Mouse (Mus musculus) CD4-positive helper T cell, adult 2 months (primary cell): ENCODE measurements around the gene Fam222a.

Experiments
- DNase-seq: peaks from one replicate; pipeline ENCODE4 v3.0.0-alpha.2; 2012; ENCODE audit warnings: low read depth, missing footprints, low spot score

Fam222a gene

DNA sequence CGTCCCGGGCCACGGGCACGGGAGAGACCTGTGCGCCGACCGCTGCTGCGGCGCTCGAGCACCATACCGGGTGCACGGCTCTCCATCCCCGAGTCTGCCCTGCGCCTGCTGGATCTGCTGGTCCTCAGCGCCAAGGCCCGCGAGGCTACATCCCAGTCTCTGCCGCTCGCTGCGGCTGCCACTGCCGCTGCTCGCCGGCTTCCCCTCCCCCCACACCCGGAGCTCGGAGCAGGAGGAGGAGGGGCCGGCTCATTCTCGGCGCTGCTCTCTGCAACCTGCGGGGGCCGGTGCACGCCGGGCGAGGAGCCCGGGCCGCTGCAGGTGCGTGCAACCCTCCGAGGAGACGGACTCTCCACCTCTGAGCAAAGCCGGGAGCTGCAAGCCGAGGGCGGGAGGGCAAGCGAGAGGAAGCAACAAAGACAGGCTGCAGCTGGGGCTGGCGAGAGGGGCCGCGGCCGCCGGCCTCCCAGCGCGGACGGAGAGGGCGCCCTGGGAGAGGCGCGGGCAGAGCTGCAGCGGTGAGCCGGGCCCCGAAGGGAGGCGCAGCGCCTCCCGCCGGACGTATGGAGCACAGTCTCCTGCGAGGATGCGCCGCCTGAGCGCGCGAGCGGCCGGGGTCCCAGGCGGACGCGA lies at the start of gene Fam222a:
Fam222a (plus strand) TSS at position 452 of the 633 bp plus-strand sequence.
- DNase-seq: peak; percentile 83

DNA sequence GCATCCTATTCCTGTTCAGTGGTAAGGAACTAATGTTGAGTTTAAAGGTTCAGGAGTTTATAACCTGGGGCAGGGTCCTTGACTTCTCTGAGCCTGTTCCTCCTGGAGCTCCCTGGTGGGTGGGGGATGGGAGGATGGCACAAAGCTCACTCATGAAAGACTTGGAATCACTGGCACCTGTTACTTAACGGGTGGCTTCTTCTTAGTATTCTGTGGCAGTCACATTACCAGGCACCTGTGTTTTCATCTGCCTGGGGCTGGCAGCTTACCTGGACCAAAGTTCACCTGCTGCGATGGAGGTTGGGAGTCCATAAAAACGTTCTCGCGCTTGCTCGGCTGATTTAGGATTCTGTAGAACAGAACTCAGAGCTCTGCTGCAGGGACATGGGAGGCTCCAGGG lies 39.5 kb upstream of the Fam222a start:
- DNase-seq: no peak

DNA sequence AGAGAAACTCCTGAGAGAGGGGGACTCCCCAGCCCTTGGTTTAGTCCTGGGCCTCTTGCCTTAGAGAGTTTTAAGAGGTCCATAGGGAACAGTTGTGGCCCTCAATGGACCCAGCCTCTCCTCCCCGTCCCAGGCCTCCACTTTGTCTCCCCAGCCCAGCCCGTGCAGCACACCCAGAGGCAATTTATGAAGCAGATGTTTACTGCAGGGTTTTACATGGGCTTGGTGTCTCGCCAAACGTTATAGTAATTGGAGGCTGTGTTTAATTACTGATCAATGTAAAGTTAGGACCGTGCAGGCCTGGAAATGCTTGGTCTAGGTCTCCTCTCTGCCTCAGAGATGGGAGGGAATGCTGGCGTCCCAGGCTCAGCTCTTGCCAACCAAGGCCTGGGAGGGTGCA lies 37.5 kb upstream of the Fam222a start:
- DNase-seq: no peak

DNA sequence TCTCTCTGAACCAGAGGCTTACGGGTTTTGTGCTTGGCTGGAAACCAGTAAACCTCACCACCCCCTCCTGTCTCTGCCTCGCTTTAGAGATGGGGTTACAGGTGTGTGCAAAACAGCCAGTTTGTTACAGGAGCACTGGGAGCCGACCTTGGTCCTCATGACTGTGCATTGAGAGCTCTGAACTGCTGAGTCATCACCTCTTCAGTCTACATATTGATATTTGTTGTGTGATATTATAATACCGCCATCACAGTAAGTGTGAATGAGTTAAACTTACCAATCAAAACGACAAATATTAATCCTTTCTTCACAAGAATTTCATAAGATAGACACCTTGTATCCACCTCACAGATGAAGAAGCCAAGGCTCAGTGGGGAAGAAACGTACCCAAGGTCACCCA lies 35.8 kb upstream of the Fam222a start:
- DNase-seq: no peak

DNA sequence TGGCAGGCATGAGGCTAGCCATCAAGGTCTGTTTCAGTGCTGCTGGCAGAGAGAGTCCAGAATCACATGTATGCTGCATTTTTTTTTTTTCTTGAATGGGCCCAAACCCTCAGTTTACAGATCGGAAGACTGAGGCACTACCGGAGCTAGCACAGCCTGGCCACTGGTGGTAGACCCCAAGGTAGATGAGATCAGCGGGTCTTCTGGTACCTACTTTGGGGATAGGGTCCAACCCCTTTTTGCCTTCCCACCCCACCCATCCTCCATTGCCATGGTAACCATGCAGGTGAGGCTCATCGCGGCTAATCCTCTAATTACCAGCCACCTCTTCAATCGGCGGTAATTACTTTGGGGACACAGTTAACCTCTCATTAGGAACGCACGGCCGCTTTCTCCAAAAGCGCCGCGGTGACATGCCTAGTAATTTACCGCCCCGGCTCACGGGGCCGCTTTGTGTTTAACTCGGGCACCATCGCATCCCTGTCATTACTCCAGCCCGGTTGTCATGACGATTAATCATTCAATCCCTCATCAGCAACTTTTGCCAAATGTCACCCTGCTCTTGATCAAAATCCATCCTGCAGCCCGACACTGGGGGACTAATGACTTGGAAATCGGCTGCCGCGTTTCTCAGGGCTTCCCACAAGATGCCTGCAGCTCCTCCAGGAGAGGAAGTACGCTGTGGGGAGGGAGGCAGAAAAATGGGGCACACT lies 30.4 kb upstream of the Fam222a start:
- DNase-seq: no peak

DNA sequence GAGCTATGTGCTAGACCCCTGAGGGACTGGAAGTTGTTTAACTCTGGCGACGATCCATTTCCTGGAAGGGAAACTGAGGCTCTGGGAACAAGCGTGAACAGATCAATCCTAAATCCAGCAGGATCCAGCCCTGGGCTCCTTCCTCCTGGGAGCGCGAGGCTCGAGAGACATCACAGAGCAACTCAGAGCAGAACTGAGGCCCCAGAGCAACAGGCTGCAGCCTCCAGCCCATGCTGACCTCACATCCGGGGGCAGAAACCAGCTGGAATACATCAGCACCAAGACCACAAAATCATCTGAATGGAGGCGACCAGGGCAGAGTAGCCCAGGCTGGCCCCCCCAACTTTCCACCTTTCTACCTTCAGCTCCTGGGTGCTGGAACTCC lies 29.8 kb upstream of the Fam222a start:
- no peak for DNase-seq

DNA sequence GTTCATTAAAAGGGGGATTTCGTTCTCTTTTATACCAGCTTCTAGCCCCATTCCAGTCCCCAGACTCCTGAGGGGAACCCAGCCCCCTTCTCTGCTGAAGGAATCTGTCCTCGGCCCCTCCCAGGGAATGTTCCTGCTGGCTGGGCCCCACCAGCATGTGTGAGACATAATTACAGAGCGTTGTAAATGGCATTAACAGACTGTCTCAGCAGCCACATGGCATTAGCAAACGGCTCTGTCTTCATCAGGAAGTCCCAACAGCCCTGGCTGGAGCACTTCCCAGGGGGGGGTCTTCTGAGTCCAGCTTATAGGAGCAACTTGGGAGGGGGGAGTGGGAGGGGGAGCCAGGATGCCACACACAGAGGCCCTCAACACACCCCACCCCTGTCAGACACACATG lies 29.1 kb upstream of the Fam222a start:
- no peak for DNase-seq

DNA sequence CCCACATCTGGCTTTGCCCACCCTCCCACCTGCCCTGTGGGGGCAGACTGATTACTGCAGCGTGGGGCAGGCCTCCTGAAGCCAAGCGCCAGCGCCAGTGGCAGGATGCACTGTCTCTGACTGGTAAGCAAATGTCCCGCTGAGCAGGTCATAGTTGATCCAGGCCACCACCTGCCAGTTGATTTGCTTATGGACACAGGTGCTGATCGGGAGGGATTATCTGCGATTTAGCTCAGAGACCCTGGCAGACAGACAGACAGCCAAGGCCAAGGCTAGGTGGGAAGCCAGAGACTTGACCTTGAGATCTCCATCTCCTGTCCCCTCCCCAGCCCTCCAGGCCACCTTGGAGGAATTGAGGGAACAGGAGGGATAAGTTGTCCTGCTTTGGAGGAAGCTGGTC lies 28.1 kb upstream of the Fam222a start:
- DNase-seq: no peak

DNA sequence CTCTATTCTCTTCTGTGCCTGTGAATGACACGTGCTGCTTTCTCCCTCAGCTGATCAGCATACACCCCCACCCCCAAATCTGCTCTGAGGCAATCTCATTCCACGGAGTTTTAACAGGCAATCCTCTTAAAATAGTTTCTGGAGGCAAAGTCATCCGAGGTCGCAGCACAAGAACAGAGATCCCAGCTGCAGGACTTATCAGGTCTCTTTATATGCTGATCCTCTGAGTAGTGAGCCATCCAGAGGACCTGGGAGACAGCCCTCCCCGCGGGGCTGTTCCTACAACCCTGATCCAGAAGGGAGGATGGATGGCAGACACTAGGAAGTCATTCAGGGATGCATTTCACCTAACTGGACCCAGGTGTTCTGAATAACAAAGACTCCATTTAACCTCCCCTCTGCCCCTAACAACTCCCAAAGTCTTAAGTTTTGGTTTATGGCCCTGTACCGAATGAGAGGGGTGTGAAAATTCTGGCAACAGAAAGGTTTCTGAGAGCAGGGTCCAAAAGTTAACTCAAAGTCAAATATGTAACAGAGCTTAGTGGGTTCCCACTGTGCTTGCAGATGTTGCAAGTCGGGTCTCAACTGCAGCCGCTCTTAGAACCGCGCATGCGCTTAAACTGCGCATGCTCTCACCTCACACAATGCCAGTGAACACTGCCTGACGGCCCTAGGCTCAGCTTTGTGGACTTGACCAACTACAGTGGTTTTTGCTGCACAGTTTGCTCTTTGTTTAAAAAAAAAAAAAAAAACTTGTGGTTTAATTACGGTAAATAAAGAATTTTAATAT lies 26.0 kb upstream of the Fam222a start:
- no peak for DNase-seq

DNA sequence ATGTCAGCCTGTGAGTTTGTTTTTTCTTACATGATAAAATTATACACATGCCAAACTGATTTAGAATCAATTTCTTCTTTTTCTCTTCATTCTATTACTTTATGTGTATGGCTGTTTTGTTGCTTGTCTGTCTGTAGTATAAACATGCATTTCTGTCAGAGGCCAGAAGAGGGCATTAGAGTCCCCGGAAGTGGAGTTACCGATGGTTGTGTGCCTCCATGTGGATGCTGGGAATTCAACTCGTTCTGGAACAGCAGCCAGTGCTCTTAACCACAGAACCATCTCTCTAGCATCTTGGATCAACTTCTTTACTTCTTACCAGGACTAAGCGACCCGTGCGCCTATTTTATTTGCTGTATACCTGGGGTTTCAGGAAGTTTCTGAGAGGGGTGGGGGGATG lies 24.2 kb upstream of the Fam222a start:
- no peak for DNase-seq

DNA sequence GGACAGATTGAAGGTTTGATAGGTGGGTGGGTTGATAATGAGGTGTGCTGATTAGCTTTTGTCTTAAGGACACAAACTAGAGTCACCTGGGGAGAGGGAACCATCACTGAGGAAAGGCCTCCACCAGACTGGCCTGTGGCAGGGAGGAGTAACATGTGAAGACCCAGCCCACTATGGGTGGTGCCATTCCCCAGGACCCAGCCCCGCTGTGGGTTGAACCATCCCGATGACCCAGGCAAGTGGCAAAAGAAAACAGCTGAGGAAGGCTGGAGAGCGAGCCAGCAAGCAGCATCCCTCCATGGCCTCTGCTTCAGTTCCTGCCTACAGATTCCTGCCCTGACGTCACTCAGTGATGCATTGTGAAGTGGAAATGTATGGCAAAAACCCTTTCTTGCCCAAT lies 23.6 kb upstream of the Fam222a start:
- no peak for DNase-seq

DNA sequence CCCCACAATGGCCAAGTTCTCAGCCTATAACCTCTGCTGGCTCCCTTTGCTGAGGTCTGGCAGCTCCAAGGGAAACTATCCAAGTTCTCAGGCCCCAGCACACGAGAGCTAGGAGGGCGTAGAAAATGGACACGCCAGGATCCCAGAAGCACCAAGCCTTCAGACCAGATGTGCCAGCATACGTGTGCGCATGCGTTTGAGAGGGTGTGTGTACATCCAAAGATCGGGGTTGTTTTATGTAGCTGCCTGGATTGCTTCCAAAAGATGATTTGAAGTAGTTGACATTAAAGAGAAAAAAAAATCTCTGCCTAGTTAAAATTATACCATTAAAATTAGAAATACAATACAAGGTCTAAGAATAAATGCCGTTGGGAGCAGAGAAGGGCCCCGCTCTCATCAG lies 22.7 kb upstream of the Fam222a start:
- no peak for DNase-seq

DNA sequence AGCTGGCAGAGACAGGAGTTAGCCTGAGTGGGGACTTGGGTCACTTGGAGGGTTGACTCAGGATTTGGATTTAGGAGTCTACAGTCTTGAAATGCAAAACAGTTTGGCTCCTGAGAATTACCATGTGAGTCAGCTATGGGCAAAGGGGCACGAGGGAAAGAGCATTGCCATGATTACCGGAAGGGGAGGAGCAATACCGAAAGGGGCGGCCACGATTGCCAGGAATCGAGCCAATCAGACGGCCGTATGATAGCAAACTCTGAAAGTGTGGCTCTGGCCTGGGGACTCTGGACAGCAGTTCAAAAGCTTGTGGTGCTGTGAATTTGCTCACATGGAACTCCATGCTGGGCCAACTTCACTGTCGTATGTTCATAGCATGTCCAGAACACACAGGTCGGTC lies 18.8 kb upstream of the Fam222a start:
- no peak for DNase-seq

DNA sequence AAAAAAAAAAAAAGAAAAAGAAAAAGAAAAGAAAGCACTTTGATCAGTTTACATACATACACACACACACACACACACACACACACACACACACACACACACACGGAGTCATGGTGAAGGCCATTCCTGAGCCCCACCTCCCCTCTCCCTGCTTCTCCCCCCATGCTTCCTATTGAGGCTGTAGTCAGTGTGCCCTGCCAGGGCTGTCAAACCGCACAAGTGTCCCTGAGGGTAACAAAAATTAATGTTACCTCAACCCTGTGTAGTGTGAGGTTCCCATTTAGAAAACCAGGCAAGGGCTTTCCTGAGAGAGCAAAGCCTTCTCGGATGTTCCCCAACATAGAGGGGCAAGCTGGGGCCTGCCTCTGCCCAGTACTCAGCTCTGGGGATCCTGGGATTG lies 18.0 kb upstream of the Fam222a start:
- no peak for DNase-seq

DNA sequence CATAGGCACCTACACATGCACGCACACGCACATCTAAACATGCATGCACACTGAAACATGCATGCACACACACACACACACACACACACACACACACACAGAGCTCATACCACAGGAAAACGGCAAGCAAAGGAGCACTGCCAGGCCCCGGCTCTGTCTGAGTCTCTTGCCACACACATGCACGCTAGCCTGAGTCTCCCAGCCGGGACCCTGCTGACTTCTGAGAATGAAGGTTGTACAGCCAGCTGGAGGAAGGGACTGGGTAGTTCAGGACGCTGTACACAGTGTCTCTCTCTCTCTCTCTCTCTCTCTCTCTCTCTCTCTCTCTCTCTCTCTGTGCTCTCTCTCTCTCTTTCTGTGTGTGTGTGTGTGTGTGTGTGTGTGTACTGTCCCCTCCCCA lies 17.4 kb upstream of the Fam222a start:
- DNase-seq: no peak

DNA sequence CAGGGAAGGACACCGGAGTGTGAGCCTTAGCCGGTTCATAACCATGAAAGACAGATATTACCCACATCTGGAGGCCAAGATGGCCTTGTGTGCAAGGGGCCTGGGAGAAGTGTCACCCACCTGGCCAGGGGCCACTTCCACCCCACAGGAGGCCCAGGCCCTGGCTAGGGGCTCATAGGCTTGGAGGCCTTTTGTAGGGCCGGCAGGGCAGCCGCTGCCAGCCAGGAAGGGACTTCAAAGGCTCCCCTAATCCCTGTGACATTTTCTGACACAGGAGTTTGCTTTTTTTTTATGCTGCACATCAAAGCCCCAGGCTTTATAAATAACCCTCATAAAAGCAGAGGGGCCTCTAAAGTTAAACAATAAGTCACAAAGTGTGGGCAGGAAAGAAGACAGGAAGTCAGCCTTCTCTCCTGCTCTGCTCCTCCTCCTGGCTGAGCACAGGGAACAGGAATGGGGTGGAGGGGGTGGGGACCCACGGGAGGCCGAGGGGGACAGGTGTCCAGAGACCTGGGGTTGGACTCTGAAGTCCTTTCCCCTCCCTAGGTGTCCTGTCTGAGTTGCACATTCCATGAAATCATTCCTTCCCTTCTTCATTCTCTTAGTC lies 16.8 kb upstream of the Fam222a start:
- no peak for DNase-seq

DNA sequence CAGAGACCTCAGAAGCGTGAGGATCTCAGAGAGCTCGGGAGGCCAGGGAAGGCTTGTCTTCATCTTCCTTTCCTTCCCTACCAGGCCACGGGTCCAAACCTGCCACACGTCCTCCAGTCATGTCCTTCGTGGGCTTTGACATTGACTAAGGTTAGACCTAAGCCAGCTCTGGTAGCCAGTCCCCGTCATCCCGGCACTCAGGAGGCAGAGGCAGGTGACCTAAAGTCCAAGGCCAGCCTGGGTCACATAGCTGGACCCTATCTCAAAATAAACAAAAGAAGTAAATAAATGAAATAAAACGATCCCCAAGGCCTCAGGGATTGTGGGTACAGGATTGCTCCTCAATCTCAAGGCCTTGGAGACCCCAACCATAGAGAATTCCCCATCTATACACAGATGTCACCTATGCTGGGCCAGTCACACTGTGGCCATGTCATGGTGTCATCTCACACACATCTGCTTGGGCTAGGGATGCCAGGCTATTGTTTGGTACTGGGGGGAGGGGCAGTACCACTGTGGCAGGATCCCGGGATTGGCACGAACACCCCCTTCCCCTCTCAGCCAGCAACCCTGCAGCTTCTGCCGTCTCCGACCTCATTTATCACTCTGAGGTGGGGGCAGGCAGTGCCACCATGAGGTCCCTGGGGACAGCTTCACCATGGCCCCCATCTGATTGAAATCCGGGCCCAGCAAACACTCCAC lies 15.2 kb upstream of the Fam222a start:
- no peak for DNase-seq

DNA sequence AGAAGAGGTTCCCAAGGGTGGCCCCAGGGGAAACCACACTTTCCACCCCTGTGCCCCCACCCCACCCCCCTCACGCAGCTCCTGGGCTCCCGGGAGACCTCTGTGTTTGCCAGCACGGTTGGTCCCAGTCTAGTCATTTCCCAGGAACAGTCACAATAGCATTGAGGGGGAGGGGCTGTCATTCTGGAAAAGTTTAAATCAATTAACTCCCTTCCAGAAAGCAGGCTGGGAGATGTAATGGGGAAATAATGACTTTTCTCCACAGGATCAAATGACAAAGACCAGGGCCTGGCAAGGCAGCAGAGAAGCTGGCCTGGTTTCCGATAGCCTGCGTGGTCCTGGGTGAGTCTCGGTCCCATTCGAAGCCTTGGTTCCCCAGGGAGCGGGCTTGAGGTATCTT lies 14.1 kb upstream of the Fam222a start:
- no peak for DNase-seq

DNA sequence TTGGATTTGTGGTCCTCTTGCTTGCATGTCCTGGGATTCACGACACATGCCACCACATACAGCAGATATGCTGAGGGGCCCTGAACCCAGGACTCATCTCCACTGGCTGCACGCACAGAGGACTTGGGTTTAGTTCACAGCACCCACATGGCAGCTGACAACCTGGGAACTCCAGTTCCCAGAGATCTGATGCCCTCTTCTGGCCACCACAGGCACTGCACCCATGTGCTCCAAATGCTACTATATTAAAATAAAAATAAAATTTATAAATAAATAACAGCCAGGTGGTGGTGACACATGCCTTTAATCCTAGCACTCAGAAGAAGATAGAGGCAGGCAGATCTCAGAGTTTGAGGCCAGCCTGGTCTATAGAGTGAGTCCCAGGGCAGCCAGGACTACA lies 12.4 kb upstream of the Fam222a start:
- DNase-seq: no peak

DNA sequence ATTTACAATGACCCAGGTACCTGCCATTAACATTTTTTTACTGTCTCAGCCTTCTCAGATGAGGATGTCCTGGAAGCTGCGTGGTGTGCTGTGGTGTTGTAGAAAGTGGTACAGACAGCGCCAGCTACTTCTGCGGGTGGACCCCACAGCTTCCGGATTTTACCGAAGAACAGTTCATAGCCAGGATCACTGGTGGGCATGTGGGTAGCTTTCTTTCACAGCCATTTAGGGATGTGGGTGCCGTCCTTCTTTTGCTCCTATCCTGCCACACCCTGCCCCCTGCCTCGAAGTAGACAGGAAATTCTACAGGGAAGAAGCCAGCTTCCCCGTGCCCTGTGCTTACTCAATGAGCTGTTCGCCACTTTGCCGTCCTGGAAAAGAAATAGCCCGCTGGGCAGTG lies 11.7 kb upstream of the Fam222a start:
- DNase-seq: no peak

DNA sequence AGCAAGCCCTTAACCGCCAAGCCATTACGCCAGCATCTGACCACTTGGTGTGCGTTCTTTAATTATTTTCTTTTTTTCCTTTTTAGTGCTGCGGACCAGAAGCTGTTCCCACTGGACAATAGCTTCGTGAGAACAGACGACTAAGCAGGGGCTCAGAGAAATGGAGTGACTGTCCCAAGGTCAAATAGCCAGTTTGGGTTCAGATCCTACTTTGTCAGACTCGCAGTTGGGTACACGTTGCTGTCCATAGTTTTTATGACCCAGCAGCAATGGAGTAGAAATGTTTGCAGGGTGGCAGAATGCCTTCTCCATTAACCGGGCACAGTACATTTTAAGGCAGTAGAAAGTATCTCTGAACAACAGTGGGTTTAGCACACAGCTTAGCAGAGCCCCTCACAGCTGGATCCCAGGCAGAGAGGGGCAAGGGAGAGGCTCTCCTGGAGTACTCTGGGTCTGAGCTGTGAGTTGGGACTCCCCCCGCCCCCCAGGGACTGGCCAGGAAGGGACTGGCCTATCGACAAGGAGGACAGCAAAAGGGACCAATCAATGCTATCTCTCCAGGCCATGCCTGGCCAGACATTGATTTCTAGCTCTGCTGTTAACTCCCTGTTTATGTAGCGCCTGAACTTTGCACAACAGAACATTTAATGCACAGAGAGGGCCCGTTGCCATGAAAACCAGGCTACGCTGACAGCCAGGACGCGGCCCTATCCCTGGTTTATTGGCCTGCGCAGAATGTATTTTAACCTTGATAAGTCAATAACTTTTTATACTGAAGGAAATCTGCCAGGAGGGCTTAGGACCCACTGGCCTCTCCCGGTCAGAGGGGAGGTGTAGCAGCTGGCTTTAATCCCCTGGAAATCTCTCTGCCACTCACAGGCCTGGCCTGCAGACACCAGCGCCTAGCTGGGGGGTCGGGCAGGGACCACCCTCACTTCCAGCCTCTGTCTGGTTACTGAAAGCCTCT lies 9.8 kb upstream of the Fam222a start:
- DNase-seq: no peak
